Mouse (Mus musculus) layer of hippocampus, adult 11-12 months (tissue): Measurements from ENCODE around the gene Dgkz.

Experiments used
- DNase-seq: peaks from one replicate; pipeline ENCODE4 v3.0.0; 2022; ENCODE audit warnings: low spot score

Gene Dgkz

GRCm38 (mm10) chr2:91934016-91934415, 41.6 kb downstream of the Dgkz start:
- no peak for DNase-seq

- DNase-seq: no peak
Observed at GRCm38 (mm10) chr2:91933471-91933870, 42.2 kb downstream of the Dgkz start.

GRCm38 (mm10) chr2:91932737-91933350, 42.8 kb downstream of the Dgkz start:
- DNase-seq: no peak

GRCm38 (mm10) chr2:91932160-91932711, 43.4 kb downstream of the Dgkz start, which contains the start of gene Mdk:
Gene Mdk (minus strand): TSS chr2:91932297.
- DNase-seq: no peak

GRCm38 (mm10) chr2:91931328-91932159, 44.1 kb downstream of the Dgkz start:
- no peak for DNase-seq

- DNase-seq: no peak
Observed at GRCm38 (mm10) chr2:91930761-91931291, 44.8 kb downstream of the Dgkz start.

- DNase-seq: no peak
Observed at GRCm38 (mm10) chr2:91929936-91930335, 45.7 kb downstream of the Dgkz start.

DNA sequence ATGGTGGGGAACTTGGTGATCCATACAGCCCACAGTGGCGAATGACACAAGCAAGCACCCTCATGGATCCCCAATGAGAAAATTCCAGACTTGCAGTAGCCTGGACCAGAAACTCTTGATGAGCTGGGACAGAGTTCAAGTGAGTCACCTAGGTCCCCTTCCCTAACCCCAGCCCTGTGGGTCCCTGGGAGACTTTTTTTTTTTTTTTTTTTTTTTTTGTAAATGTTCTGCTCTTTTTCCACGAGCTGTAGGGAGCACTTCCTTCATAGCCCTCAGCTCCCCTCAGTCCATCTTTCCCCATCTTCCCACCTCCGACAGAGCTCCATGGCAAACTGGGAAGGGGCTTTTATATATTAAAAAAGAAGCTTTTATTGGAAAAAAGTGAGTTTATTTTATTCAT, 46.2 kb downstream of the Dgkz start:
- no peak for DNase-seq

- DNase-seq: no peak
Observed at GRCm38 (mm10) chr2:91928534-91929350, 46.9 kb downstream of the Dgkz start.

- DNase-seq: peak; percentile 87
Observed at GRCm38 (mm10) chr2:91927826-91928533, 47.7 kb downstream of the Dgkz start.

- no peak for DNase-seq
Observed at GRCm38 (mm10) chr2:91926949-91927348, 48.7 kb downstream of the Dgkz start, which contains the start of gene Chrm4. Gene Chrm4 (plus strand): TSS chr2:91927249.

DNA sequence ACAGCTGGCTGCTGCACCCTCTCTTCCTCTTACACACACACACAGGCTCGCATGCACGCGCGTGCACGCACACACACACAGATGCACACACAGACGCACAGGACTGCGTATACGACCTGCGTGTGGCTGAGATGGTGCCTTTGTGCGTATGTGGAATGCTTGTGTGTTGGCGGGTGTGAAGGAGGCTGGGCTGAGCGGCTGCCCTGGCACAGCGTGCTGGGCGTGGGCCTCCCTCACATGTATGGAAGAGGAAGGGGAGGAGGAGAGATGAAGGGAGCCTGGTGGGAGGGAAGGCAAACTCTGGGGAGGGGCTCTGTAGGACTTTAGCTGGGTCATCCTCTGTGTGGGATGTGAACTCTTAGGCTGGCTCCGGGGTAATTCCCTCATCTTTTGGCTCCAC, 50.2 kb downstream of the Dgkz start:
- no peak for DNase-seq

DNA sequence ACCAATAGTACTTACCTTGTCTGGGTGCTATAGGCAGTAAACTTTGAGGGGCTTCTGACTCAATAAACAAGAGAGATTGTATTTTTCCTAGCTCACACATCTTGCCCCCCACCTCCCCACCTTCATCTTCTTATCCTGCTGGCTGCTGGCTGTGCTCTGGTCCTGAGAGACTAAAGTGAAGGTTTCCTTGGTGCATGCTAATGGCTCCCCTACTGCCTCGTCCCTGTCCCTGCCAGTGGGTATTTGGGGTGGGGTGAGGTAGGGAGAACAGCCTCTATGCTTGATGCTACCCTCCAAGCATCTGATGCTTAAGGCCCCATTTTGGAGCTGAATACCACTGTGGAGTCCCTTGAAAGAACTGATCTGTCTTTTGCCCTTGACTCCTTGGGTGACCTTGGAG, 50.9 kb downstream of the Dgkz start:
- DNase-seq: no peak

DNA sequence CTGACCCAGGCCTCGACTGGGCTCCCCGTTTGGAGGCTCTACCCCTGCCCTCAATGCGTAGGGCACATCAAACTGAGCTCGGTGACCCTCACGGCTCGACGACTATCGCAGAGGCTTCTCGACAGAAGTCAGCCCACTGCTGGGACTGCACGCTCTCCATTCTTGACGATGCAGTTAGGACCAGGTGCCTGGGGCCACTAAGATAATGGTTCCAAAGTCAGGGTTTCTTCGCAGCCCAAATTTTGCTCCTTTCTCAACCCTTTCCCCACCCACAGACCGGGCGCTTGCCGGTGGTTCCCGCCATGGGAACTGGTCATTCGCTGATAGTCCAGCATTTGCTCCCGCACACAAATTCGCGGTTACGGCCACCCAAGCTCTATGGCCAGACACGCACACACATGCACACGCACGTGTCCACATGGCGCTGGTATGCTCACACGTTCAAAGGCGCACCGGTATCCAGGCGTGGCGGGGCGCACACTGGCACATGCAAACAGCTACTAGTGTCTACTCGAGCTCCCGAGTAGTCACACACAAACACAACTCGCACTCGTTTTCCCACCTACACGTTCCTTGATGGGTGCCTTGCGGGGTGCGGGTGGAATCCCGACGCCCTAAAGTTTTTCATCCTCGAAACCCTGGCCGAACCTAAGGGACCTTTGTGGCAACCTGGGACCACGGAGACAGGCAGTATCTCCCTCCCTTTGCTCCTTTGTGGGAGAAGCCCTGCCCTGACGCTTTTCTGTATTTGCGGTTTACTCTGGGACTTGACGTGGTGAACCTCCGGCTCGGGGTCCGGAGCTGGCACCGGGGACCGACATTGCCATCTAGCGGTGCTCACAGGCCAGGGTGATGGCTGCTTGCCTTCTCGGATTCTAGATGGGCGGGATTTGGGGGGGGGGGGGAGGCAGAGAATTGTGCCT, 52.0 kb downstream of the Dgkz start:
- DNase-seq: no peak

DNA sequence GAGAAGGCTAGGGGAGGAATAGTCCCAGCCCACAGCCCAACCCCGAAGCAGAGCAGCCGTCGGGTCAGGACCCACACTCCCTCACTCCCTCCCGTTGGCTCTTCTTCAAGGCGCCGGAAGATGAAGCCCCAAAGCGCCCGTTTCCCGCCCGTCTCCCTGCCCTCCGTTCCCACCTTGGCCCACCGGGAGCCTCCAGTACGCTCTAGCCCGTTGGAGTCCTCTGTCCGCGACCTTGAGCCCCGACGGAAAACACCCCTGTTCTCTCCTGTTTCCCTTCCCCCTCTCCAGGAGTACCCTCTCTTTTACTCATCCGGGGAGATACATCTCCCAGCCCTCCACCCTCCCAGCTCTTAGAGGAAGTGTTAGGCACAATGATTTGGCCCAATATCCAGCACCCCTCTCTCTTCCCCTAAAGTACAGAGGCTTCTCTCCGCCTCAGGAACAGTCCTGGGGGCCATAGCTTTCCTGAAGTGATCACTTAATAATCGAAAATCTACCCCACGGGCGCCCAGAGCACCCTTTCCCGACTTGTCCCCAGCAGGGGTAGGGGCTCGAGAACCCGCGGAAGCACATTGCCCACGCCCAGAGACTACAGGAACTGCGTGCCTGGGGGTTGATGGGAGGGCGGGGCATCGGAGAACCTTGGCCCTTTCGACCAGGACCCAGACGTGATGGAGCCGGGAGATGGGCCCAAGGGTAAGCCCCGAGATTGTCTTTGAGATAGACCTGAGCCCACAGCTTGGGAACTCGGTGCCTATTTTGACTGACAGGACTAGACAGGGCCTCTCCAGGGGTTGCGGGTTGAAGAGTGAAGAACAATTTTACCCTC, 52.9 kb downstream of the Dgkz start:
- no peak for DNase-seq

DNA sequence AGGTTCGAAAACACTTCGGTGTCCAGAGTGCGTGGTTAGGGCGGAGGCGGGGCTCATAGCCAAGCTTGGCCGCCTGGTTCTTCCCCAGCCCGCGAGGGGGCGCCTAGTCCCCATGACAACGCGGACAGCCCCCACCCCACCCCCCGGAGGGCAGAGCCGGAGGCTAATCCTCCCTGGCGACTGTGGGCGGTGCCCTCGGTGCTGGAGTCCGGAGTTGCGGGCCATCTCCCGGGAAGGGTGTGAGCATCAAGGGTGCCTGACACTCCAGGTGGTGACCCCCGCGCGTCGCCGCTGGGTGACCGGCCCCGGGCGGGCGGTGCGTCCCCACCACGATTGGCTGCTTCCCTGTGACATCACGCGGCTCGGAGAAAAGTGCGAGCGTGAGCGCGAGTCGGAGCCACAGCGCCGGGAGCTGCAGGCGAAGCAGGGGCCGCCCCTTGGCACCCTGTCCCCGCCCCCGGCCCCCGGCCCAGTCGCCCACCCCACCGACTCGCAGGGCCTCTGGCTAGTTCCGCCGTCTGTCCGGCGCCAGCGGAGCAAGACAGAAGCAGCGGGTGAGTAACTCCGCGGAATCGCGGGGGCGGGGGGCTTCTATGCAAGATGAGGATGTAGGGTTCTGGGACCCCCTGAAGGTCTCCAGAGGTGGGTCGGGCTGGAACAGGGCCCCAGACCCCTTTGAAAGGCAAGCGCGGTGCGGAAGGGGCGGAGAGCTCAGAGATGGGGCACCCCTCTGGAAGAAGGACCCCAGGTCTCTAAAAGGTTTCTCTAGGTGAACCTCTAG, 53.7 kb downstream of the Dgkz start:
- DNase-seq: peak; percentile 75

DNA sequence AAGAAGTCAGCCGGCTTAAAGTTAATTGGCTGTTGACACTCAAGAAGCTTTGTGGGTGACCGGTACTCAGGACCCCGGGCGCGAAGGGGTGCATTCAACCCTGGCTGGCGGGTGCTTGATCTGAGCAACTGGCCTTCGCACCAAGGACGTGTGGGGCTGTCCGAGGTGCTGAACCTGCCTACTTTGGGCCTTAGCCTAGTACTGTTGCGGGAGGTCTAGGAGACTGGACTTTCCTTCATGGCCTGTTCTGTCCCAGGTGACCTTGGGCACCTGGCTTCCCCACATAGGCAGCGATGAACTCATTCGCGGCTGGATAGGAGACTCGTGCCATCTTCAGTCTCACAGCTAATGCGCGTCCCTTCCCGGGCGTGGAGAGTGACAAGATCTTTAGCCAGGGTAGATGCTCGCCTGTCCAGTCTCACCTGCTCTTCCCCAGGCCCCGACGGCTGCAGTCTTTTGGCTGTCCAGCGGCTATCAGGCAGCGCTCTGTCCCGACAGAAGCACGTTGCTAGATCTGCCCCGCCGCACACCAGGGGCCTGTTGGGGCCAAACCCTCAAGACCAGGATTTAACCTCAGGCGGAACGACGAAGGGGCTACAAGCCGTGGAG, 54.4 kb downstream of the Dgkz start:
- DNase-seq: no peak

DNA sequence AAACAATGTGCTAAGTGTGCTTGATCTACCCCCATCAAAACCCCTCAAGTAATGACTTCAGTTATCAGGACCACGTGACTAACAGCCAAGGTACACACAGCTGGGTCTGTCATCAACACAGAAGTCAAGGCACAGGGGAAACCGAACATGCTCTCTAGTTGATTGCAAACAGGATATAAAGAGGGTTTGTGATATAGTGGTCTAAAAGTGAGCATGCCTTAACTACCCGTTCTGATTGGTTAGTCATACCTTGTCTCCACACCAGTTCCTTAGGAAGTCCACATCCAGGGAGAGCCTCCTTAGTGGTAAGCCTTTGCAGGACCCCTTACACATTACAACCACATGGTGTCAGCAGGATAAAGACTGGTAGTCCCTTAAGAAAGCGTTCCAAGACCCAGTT, 55.5 kb downstream of the Dgkz start:
- no peak for DNase-seq
